Mouse (Mus musculus) thymus, postnatal 4 days (tissue): ENCODE results near the gene Map3k3.
"Not testable (repeated sequence)": the region's sequence is repeated elsewhere in the genome, so short reads cannot be mapped to it uniquely, and the experiment has no call there.

Experiments used
- DNase-seq: peaks from one replicate; pipeline ENCODE4 v3.0.0; 2021

Gene Map3k3

DNA sequence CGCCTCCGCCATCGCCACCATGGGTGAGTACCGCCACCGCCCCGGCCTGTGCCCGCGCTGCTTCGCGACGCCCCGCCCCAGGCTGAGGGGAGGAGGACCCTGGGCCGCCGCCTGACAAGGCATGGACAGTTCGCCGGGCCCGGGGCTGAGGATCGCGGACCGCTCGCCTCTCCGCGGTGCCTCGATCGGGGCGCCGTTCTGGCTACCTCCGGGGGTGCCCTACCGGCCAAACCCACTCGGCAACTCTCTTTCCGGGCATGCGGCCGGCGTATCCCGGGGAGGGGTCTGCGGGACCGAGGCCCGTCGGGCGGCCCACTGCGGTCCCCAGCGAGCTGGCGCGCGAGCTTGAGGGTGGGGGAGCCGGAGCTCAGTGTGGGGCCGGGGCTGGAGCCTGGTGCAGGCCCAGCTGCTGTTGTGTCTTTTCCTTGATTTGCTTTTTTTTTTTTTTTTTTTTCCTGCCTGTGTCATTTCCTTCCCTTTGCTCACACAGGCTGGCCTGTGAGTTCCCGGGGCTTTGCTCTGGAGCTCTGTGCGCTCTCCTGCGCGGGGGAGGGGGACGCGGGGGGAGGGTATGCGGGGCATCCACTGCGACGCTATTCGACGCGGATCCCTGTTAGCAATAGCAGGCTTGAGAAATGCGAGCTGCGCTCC is 623 bp downstream of the Map3k3 start:
- peak; percentile 84 for DNase-seq

DNA sequence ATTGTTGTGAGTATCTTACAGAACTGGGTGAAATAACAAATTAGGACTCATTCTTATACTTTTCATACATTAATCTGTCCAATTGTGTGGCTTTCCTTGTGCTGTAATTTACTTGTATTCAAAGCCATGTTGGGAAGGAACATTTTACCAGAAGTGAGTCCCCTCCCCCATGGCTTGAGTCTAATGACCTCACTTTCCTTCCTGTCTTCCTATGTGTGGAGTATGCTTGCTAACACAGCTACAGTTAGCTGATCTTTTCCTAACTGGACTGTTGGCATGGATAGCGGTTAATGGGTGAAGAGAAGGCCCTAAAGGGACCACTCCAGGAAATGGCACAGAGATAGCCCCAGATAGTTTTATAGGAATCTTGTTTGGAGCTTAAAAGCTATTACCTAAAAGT is 13.8 kb downstream of the Map3k3 start:
- DNase-seq: no peak

DNA sequence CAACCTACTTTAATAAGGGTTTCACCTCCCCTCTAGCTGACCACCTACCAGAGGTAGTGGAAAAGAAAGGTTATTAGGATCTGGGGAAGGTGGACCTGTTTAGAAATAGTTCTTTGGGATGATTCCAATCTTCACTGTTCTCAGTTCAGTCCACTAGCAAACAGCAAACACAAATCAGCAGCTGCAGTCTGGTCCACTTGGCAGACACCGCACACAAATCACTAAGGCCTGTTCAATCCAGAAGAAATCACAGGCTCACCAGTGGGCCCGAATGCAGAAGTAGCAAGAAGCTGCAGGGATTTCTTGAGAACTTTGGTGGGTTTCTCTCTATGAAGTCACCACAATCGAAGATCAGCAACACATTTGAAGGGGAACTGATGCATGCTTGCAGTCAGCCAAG is 18.5 kb downstream of the Map3k3 start:
- no peak for DNase-seq

- peak; percentile 20 for DNase-seq
These were observed 21.7 kb downstream of the Map3k3 start for GRCm38 (mm10) chr11:106106047-106106587.

DNA sequence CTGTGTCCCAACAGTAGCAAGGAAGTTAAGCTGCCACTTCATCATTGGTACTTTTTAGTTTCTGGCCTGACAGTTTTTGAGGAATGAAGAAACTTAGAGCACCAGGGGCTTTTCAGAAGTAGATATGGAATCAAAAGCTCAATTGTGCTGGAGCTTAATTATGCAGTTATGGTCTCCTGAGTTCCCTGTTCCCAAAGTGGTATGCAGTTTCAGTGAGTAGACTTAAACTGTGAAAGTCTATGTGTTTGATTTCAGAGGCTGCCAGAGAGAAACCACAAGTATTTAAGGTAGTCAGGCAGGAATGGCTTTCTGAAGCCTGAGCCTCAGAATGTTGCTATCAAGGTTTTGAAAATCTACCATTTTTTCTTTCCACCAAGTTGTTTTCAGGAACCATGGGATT is 27.3 kb downstream of the Map3k3 start:
- no peak for DNase-seq

DNA sequence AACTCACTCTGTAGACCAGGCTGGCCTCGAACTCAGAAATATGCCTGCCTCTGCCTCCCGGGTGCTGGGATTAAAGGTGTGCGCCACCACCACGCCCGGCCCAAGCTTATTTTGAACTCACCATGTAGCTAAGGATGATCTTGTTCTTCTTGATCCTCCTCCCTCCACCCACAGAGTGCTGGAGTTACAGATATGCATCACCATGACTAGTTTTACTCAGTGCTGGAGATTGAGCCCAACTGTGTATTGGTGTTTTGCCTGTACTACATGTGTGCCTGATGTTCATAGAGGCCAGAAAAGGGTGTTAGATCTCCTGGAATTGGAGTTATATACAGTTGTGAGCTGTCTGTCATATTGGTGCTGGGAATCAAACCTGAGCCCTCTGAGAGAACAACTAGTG is 37.8 kb downstream of the Map3k3 start:
- DNase-seq: no peak

- DNase-seq: peak; percentile 36
These were observed 38.3 kb downstream of the Map3k3 start for GRCm38 (mm10) chr11:106122736-106123135.

DNA sequence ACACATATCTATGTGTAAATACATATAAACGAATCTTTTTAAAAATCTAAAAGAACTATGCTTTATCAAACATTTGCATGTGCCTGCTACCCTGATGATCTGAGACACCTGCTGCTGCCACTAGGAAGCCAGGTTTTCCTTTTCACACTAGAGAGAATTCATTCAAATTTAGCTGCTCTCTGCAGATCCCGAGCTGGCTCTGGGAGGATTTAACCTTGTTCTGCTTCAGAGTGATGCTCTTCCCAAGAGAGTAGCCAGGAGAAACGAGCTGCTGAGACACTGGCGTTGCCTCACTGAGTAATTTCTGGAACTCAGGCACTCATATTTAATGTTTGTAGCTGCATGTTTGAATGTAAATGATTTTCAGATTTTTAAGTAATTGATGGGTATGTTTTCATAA is 40.4 kb downstream of the Map3k3 start:
- DNase-seq: no peak

DNA sequence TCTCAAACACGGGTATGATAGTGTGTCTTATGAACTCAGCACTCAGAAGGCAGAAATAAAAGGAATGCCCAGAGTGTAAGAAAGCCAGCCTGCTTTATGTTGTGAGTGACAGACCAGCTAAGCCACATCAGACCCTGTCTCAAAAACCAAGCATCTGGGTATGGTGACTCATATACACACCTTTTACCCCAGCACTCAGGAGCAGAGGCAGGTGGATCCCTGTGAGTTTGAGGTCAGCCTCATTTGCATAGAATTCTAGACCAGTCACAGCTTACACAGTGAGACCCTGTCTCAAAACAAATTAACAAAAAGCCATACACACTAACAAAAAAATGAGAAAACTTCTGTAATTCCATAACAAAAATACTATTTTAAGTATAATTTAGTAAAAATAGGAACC is 41.4 kb downstream of the Map3k3 start:
- no peak for DNase-seq

DNA sequence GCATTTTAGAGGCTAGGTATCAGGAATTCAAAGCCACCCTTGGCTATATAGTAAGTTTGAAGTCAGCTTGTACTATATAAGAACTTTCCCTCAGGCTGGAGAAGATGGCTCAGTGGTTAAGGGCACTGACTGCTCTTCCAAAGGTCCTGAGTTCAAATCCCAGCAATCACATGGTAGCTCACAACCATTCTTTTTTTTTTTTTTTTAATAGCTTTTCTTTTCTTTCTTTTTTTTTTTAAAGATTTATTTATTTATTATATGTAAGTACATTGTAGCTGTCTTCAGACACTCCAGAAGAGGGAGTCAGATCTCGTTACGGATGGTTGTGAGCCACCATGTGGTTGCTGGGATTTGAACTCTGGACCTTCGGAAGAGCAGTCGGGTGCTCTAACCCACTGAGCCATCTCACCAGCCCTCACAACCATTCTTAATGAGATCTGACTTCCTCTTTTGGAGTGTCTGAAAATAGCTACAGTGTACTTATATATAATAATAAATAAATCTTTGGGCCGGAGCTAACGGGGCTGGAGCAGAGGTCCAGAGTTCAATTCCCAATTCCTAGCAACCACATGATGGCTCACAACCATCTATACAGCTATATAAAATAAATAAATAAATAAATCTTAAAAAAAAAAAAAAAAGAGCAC is 42.4 kb downstream of the Map3k3 start:
- not testable (repeated sequence) for DNase-seq

DNA sequence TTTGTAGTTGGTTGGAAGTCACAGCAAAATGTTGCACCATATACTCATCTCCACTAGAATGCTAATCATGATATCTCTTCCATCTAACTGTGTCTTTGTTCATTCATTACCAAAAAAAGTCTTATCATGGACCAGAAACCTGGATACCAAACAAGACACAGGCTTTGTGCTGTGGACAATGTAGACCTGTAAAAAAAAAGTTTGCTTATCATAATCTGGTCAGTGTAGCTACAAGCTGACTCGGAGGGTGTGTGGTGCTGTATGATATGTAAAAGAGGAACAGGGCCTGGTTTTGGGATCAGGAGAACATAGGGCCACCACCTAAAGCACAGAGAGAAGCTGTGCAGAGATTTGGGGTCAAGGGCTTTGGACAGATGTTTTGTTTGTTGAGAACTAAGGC is 45.1 kb downstream of the Map3k3 start:
- no peak for DNase-seq

DNA sequence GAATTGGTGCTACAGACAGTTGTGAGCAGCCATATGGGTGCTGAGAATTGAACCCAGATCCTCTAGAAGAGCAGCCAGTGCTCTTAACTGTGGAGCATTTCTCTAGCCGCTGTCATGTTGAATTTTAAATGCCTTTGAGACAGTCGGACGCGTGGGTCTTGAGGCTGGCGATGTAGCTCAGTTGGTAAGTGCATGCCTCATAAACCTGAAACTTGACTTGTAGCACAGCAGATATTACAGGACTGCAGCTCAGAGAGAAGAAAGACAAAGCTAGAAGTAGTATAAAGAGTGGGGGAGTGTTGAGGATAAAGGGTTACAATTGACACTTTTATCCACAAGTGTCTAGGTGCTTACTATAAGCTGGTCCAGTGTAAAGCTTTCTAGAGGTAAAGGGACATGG is 48.1 kb downstream of the Map3k3 start:
- no peak for DNase-seq

DNA sequence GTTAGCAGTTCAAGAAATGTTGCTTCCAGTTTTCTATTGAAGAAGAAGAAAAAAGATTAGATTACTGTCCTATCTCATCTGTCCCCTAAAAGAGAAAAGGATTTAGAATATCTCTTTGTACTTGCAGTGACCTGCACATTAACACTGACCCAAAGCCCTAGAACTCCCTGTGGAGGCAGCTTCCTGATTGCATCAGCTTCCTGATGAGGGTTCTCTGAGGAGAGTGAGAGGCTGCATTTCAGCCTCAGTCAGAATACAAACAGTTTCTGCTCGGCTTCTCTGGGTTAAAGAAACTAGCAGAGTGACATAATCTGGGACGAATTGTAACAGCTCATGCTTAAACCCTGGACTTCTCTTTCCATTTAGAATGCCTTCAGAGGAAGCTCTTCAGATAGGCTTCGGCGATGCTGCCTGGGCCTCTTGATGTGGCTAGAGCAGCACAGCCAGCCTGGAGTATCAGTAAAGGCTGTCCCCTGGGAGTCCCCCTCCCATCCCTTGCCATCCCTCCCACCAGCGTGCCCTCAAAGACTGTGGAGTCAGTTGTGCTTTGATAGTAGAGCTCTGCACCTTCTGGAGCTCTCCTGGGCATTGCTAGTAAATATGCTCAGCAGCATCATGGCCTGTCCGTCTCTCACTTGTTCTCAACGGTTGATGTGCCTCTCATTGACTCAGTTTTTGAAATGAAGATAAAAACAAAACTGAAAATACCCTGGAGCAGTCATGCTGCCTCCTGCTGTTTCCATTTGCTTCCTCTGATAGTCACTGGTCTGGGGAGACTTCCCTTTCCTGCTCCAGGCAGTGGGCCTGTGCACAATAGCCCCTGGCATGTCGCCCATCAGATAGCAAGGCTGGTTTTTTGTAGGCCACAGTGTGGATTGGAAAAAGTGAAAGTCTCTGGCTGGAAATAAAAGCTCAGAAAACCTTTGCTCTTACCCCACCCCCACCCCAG is 50.4 kb downstream of the Map3k3 start:
- no peak for DNase-seq

- DNase-seq: no peak
These were observed 66.8 kb downstream of the Map3k3 start for GRCm38 (mm10) chr11:106151219-106151618.

GRCm38 (mm10) chr11:106152132-106152531 is 67.7 kb downstream of the Map3k3 start:
- DNase-seq: no peak

- DNase-seq: no peak
These were observed 69.7 kb downstream of the Map3k3 start for GRCm38 (mm10) chr11:106154091-106154490.

GRCm38 (mm10) chr11:106154770-106155169 is 70.4 kb downstream of the Map3k3 start:
- no peak for DNase-seq

- DNase-seq: no peak
These were observed 71.3 kb downstream of the Map3k3 start for GRCm38 (mm10) chr11:106155761-106156160.

GRCm38 (mm10) chr11:106156257-106156656 is 71.8 kb downstream of the Map3k3 start:
- DNase-seq: no peak

DNA sequence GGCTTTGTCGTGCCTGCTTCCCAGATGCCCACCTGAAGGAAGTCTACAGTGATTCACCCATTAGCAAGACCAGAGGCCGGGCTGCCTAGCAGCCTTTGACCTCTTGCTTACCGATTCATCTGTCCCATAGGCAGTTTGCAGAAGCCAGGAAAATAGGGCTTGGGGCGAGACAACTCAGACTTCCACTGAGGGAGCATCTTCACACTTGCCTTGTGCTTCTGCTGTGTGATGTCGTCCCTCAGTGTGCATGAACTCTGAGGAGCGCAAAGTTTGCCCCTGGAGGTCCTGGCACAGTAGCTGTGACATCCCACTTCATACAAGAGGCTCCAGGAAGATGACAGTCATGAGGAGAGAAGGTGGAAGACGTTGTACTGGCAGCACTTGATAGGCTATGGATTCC is 72.7 kb downstream of the Map3k3 start:
- DNase-seq: no peak

GRCm38 (mm10) chr11:106158081-106158929 is 73.9 kb downstream of the Map3k3 start:
- DNase-seq: peak; percentile 77

DNA sequence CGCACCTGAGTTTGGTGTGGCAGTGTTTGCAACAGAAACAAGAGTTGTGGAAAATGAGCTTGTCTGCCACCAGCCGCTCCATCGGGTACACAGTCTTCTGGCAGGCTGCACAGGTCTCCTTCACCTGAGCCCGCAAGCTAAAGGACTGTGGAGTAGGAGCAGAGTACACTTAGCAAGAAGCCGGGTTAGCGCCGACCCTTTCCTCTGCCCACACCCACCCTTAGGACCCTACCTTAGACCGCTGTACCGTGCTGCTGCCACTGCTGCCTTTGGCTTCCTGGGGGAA is 74.5 kb downstream of the Map3k3 start:
- no peak for DNase-seq
